Mouse (Mus musculus) forebrain, embryonic 13.5 days (tissue): ENCODE results near the gene Snrnp27. TPM values are rescaled to one million over a fixed set of nuclear protein-coding genes. Genes with fewer than 3 reads are reported as not detected.

ENCODE experiments used
- ATAC-seq: fragments of 200-750 bp; cut with Nextera tagmentation; 2 replicates; pipeline ENCODE4 v1.8.0; 2017
- H3K27ac ChIP-seq: fragments of 300-500 bp; sonication (generic); 2 replicates; pipeline ENCODE4 v1.5.1; 2015; ENCODE audit warnings: inconsistent platforms, mild to moderate bottlenecking, moderate library complexity
- H3K27me3 ChIP-seq: fragments of 300-500 bp; sonication (generic); 2 replicates; pipeline ENCODE4 v1.6.1; 2015; ENCODE audit warnings: mild to moderate bottlenecking, inconsistent platforms
- H3K36me3 ChIP-seq: fragments of 300-500 bp; sonication (generic); 2 replicates; pipeline ENCODE4 v1.6.1; 2015; ENCODE audit warnings: mild to moderate bottlenecking, inconsistent platforms; ENCODE audit not compliant: poor library complexity, severe bottlenecking
- H3K4me1 ChIP-seq: fragments of 300-500 bp; sonication (generic); 2 replicates; pipeline ENCODE4 v1.6.1; 2015; ENCODE audit warnings: inconsistent platforms
- H3K4me2 ChIP-seq: fragments of 300-500 bp; sonication (generic); 2 replicates; pipeline ENCODE4 v1.6.1; 2015; ENCODE audit warnings: inconsistent platforms, mild to moderate bottlenecking, moderate library complexity
- H3K4me3 ChIP-seq: fragments of 300-500 bp; sonication (generic); 2 replicates; pipeline ENCODE4 v1.5.1; 2015; ENCODE audit warnings: mild to moderate bottlenecking, inconsistent platforms
- H3K9ac ChIP-seq: fragments of 300-500 bp; sonication (generic); 2 replicates; pipeline ENCODE4 v1.6.1; 2015; ENCODE audit warnings: mild to moderate bottlenecking, inconsistent platforms
- H3K9me3 ChIP-seq: fragments of 300-500 bp; sonication (generic); replicated peaks from 2 replicates; pipeline ENCODE4 v1.6.1; 2016; ENCODE audit warnings: inconsistent platforms
- WGBS: fragments of 180-500 bp; shearing (Covaris S2); methylation state at CpG from one replicate; pipeline ENCODE4 v1.1.7; 2015; 5-methylcytosine and 5-hydroxymethylcytosine counted together
- polyA plus RNA-seq: library from polyadenylated mRNA; unstranded; fragments of >200 nt; fragmentation: Nextera tagmentation; extraction: Ambion mirVana; gene quantifications from 2 replicates; pipeline ENCODE4 v1.2.1, GENCODE M21; 2015

The Snrnp27 gene
- polyA plus RNA-seq: 126 and 145 TPM in 2 replicates

GRCm38 (mm10) chr6:86683872-86684654 lies at the start of gene Snrnp27:
TSS of gene Snrnp27 (minus strand) at chr6:86684522.
- WGBS: 3% methylated on average over 36 of the region's 36 CpGs
- H3K4me3 ChIP-seq: peak within 1 kb of the TSS; percentile 93
- H3K36me3 ChIP-seq: peaks cover 40% of the 10 kb centered on the region
- H3K27me3 ChIP-seq: no peaks in the 10 kb centered on the region
- H3K4me2 ChIP-seq: peak within 1 kb of the TSS; percentile 80
- H3K27ac ChIP-seq: no peak within 1 kb of the TSS
- peak within 1 kb of the TSS; percentile 91 for H3K9ac ChIP-seq
- peaks cover 16% of the 10 kb centered on the region for H3K4me1 ChIP-seq
- peak; percentile 93 for ATAC-seq
- H3K9me3 ChIP-seq: no peaks in the 10 kb centered on the region

GRCm38 (mm10) chr6:86733183-86733876 lies 49.0 kb upstream of the Snrnp27 start, which contains the start of gene Gmcl1:
TSS of gene Gmcl1 (minus strand) at chr6:86733383.
- no peaks in the 10 kb centered on the region for H3K9me3 ChIP-seq
- H3K4me1 ChIP-seq: peaks cover 31% of the 10 kb centered on the region
- peak within 1 kb of the TSS; percentile 95 for H3K9ac ChIP-seq
- peak; percentile 94 for ATAC-seq
- H3K4me2 ChIP-seq: peak within 1 kb of the TSS; percentile 93
- H3K36me3 ChIP-seq: no peaks in the 10 kb centered on the region
- H3K4me3 ChIP-seq: peak within 1 kb of the TSS; percentile 99
- H3K27me3 ChIP-seq: no peaks in the 10 kb centered on the region
- H3K27ac ChIP-seq: peak within 1 kb of the TSS; percentile 91
- WGBS: under 1% methylated on average over 53 of the region's 59 CpGs

GRCm38 (mm10) chr6:86732276-86733173 lies 48.2 kb upstream of the Snrnp27 start:
- Histone ChIP-seq H3K4me3 (peak overlapping the region; percentile 99), H3K27me3 (no peaks in the 10 kb centered on the region), H3K9ac (peak overlapping the region; percentile 95), H3K4me1 (peaks cover 31% of the 10 kb centered on the region), H3K4me2 (peak overlapping the region; percentile 93), H3K9me3 (no peaks in the 10 kb centered on the region), H3K36me3 (0 out of 2 replicates have a peak, but pooled peaks cover 2% of the 10 kb centered on the region), H3K27ac (peak overlapping the region; percentile 91)
- under 1% methylated on average over 60 of the region's 62 CpGs for WGBS
- ATAC-seq: peak; percentile 31

- H3K4me3 ChIP-seq: no peak overlapping the region
- H3K36me3 ChIP-seq: peaks cover 18% of the 10 kb centered on the region
- H3K27me3 ChIP-seq: no peaks in the 10 kb centered on the region
- H3K9ac ChIP-seq: no peak overlapping the region
- no peak overlapping the region for H3K27ac ChIP-seq
- no peaks in the 10 kb centered on the region for H3K9me3 ChIP-seq
- no peak for ATAC-seq
- H3K4me2 ChIP-seq: no peak overlapping the region
- WGBS: 88% methylated on average over 5 of the region's 5 CpGs
- H3K4me1 ChIP-seq: peaks cover 26% of the 10 kb centered on the region
These were observed 44.4 kb upstream of the Snrnp27 start for GRCm38 (mm10) chr6:86728711-86729110.

GRCm38 (mm10) chr6:86721977-86722376 lies 37.7 kb upstream of the Snrnp27 start:
- no peak overlapping the region for H3K27ac ChIP-seq
- WGBS: 85% methylated on average over 3 of the region's 3 CpGs
- H3K27me3 ChIP-seq: no peaks in the 10 kb centered on the region
- no peaks in the 10 kb centered on the region for H3K9me3 ChIP-seq
- H3K4me3 ChIP-seq: no peak overlapping the region
- ATAC-seq: no peak
- H3K36me3 ChIP-seq: peaks cover 53% of the 10 kb centered on the region
- H3K4me1 ChIP-seq: no peaks in the 10 kb centered on the region
- no peak overlapping the region for H3K4me2 ChIP-seq
- no peak overlapping the region for H3K9ac ChIP-seq

GRCm38 (mm10) chr6:86708072-86708774 lies 23.9 kb upstream of the Snrnp27 start:
- Histone ChIP-seq H3K27ac (no peak overlapping the region), H3K27me3 (no peaks in the 10 kb centered on the region), H3K36me3 (peaks cover 75% of the 10 kb centered on the region), H3K4me2 (no peak overlapping the region), H3K9ac (no peak overlapping the region), H3K9me3 (no peaks in the 10 kb centered on the region), H3K4me3 (no peak overlapping the region), H3K4me1 (no peaks in the 10 kb centered on the region)
- 89% methylated on average over 4 of the region's 4 CpGs for WGBS
- no peak for ATAC-seq

GRCm38 (mm10) chr6:86702577-86702976 lies 18.3 kb upstream of the Snrnp27 start:
- Histone ChIP-seq H3K4me1 (no peaks in the 10 kb centered on the region), H3K4me3 (no peak overlapping the region), H3K27ac (no peak overlapping the region), H3K9me3 (no peaks in the 10 kb centered on the region), H3K9ac (no peak overlapping the region), H3K36me3 (peaks cover 91% of the 10 kb centered on the region), H3K4me2 (no peak overlapping the region), H3K27me3 (no peaks in the 10 kb centered on the region)
- 93% methylated on average over 9 of the region's 9 CpGs for WGBS
- no peak for ATAC-seq

- peaks cover 86% of the 10 kb centered on the region for H3K36me3 ChIP-seq
- no peak for ATAC-seq
- H3K4me2 ChIP-seq: no peak overlapping the region
- no peaks in the 10 kb centered on the region for H3K27me3 ChIP-seq
- H3K9me3 ChIP-seq: no peaks in the 10 kb centered on the region
- no peak overlapping the region for H3K4me3 ChIP-seq
- no peak overlapping the region for H3K27ac ChIP-seq
- no peak overlapping the region for H3K9ac ChIP-seq
- H3K4me1 ChIP-seq: no peaks in the 10 kb centered on the region
- 89% methylated on average over 6 of the region's 6 CpGs for WGBS
These were observed 13.6 kb upstream of the Snrnp27 start for GRCm38 (mm10) chr6:86697903-86698302.

- H3K27me3 ChIP-seq: no peaks in the 10 kb centered on the region
- 88% methylated on average over 10 of the region's 10 CpGs for WGBS
- H3K9me3 ChIP-seq: no peaks in the 10 kb centered on the region
- no peak overlapping the region for H3K9ac ChIP-seq
- H3K4me2 ChIP-seq: no peak overlapping the region
- H3K4me1 ChIP-seq: no peaks in the 10 kb centered on the region
- H3K27ac ChIP-seq: no peak overlapping the region
- H3K36me3 ChIP-seq: peaks cover 79% of the 10 kb centered on the region
- no peak overlapping the region for H3K4me3 ChIP-seq
- ATAC-seq: no peak
These were observed 11.9 kb upstream of the Snrnp27 start for GRCm38 (mm10) chr6:86696213-86696612.

- Histone ChIP-seq H3K4me1 (no peaks in the 10 kb centered on the region), H3K9me3 (no peaks in the 10 kb centered on the region), H3K36me3 (peaks cover 79% of the 10 kb centered on the region), H3K4me2 (no peak overlapping the region), H3K27me3 (no peaks in the 10 kb centered on the region), H3K4me3 (no peak overlapping the region), H3K9ac (no peak overlapping the region), H3K27ac (no peak overlapping the region)
- ATAC-seq: no peak
These were observed 10.1 kb upstream of the Snrnp27 start for GRCm38 (mm10) chr6:86694465-86694864.

- whole genome bisulfite sequencing: 90% methylated on average over 3 of the region's 3 CpGs
- peaks cover 47% of the 10 kb centered on the region for H3K36me3 ChIP-seq
- no peak for ATAC-seq
These were observed 5.3 kb upstream of the Snrnp27 start for GRCm38 (mm10) chr6:86689671-86690070.

More at GRCm38 (mm10) chr6:86689671-86690070, 5.3 kb upstream of the Snrnp27 start:
- Histone ChIP-seq H3K9ac (no peak overlapping the region), H3K4me3 (no peak overlapping the region), H3K9me3 (no peaks in the 10 kb centered on the region), H3K27ac (no peak overlapping the region), H3K4me2 (no peak overlapping the region), H3K27me3 (no peaks in the 10 kb centered on the region), H3K4me1 (peaks cover 3% of the 10 kb centered on the region; the same call in 1 of the 2 replicates)
